Mouse (Mus musculus) liver, adult (tissue): ENCODE data around the gene Ubtd2.

ENCODE experiments used
- GATA4 ChIP-seq: IDR thresholded peaks from 2 replicates; pipeline ENCODE4 v1.6.1; 2014; ENCODE audit warnings: mild to moderate bottlenecking, low read length; ENCODE audit not compliant: insufficient replicate concordance

Ubtd2 gene

GRCm38 (mm10) chr11:32453353-32453915 lies 1.7 kb upstream of the Ubtd2 start:
- no peak for TF ChIP-seq GATA4

- TF ChIP-seq GATA4 = no peak
These were observed 855 bp upstream of the Ubtd2 start for GRCm38 (mm10) chr11:32454231-32454799.

- TF ChIP-seq GATA4 = no peak
These were observed 454 bp downstream of the Ubtd2 start for GRCm38 (mm10) chr11:32455507-32456141.

GRCm38 (mm10) chr11:32456356-32456755 lies 1.2 kb downstream of the Ubtd2 start:
- no peak for TF ChIP-seq GATA4

GRCm38 (mm10) chr11:32464282-32464681 lies 9.1 kb downstream of the Ubtd2 start:
- no peak for TF ChIP-seq GATA4

- TF ChIP-seq GATA4 = no peak
These were observed 16.8 kb downstream of the Ubtd2 start for GRCm38 (mm10) chr11:32471925-32472324.

GRCm38 (mm10) chr11:32474725-32475124 lies 19.6 kb downstream of the Ubtd2 start:
- no peak for TF ChIP-seq GATA4

GRCm38 (mm10) chr11:32475487-32476236 lies 20.5 kb downstream of the Ubtd2 start:
- TF ChIP-seq GATA4 = no peak

GRCm38 (mm10) chr11:32481525-32481924 lies 26.4 kb downstream of the Ubtd2 start:
- TF ChIP-seq GATA4 = no peak

GRCm38 (mm10) chr11:32485290-32485689 lies 30.1 kb downstream of the Ubtd2 start:
- TF ChIP-seq GATA4 = no peak

- TF ChIP-seq GATA4 = no peak
These were observed 31.5 kb downstream of the Ubtd2 start for GRCm38 (mm10) chr11:32486621-32487020.

- no peak for TF ChIP-seq GATA4
These were observed 32.3 kb downstream of the Ubtd2 start for GRCm38 (mm10) chr11:32487501-32487900.

GRCm38 (mm10) chr11:32488344-32488743 lies 33.2 kb downstream of the Ubtd2 start:
- TF ChIP-seq GATA4 = no peak

GRCm38 (mm10) chr11:32488808-32489670 lies 33.9 kb downstream of the Ubtd2 start:
- TF ChIP-seq GATA4 = no peak

- no peak for TF ChIP-seq GATA4
These were observed 35.9 kb downstream of the Ubtd2 start for GRCm38 (mm10) chr11:32491079-32491478.

- no peak for TF ChIP-seq GATA4
These were observed 38.1 kb downstream of the Ubtd2 start for GRCm38 (mm10) chr11:32493312-32493711.

GRCm38 (mm10) chr11:32495283-32495682 lies 40.1 kb downstream of the Ubtd2 start:
- no peak for TF ChIP-seq GATA4
